Mouse (Mus musculus) spleen, postnatal 36 days (tissue): ENCODE results near the gene Glmp.
"Not testable (repeated sequence)": the region's sequence is repeated elsewhere in the genome, so short reads cannot be mapped to it uniquely, and the experiment has no call there.

Source experiments
- DNase-seq, 2 experiments: peaks; one replicate each; pipeline ENCODE4 v3.0.0; 2022; ENCODE audit warnings: low spot score in 2 of 2, mixed read lengths in 1 of 2

The Glmp gene

DNA sequence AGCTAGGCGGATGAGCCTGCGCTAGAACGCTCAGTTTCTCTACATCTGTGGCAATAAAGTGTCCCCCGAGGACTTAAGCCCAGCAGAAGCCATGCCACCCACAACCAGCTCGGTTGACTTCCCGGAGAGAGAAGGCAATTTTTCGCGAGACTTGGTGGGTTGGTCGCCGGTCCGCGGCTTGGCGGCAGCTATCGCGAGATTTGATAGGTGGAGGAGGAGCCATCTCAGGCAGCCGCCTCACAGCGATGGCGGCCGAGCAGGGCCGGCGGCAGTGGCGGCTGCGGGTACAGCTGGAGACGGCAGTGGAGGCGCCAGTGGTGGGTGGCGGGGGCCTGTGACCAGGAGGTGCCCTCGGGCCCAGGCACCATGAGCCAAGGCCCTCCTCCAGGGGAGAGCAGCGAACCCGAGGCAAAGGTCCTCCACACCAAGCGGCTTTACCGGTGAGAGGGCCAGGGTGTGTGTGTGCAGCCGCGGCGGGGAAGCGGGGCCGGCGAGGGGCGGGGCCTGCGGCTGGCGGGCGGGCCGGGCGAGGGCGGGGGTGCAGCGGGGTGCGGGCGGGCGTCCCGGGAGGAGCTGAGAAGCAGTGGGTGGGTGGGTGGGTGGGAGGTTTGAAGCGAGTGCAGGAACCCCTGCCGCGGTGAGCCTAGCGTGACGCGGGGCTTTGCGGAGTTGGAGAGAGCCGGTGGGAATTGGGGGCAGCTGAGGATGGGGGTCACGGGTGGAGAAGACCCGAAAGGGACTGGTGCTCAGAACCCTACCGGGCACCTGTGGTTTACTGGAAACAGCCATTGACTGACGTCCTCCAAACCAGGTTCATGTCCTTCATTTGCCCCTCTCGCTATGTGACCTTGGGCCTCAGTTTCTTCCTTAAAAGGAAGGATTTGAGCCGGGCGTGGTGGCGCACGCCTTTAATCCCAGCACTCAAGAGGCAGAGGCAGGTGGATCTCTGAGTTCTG lies 11.5 kb downstream of the Glmp start, which contains the start of the genes Tmem79 and Smg5:
Tmem79 (minus strand) TSS at position 91 of the 956 bp plus-strand sequence.
Smg5 (plus strand) TSS at position 203 of the 956 bp plus-strand sequence.
- peak; percentile 95 to 97 for DNase-seq

DNA sequence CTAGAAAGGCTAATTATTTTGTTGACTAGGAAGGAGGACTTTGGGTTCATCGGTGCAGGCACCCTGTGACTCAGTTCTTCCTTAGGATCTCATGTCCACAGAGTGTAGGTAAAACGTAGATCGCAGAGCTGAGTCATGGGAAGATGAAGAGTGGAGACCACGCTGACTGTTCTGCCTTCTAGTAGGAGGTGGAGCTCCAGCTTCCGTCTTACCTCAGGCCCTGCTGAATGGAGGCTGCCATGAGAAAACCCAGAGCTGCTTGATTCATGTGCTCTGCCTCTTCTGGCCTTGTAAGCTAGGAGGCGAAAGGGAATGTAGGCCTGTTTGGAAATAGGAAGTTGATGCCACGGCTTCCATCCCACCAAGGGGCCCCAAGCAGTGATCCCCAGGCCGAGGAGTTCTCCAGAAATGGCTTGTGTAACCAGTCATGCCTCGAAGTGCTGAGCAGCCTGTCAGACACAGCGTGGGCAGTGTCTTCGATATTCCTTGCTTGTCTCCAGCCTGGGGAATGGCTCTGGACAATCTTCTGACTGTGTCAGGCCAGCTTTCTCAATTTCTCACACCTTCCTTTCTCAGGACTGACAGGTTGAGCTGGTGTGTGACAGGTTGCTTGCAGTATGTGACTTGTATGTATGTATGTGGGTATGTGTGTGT lies 12.7 kb downstream of the Glmp start:
- no peak for DNase-seq

DNA sequence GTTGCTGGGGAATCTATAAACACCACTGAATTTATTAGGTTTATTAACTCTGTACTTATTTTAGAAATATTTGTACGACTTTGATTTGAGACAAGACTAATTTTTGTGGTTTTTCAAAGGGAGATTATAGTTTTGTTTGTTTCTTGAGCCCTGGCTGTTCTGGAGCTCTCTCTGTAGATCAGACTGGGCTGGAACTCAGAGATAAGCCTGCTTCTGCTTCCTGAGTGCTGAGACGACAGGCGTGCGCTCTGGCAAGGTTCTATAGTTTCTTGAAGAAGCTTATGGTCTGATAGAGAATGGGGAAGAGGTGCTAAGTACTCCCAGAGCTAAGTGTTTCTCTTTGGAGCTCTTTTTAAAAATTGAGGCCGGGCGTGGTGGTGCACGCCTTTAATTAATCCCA lies 13.5 kb downstream of the Glmp start:
- DNase-seq: no peak

DNA sequence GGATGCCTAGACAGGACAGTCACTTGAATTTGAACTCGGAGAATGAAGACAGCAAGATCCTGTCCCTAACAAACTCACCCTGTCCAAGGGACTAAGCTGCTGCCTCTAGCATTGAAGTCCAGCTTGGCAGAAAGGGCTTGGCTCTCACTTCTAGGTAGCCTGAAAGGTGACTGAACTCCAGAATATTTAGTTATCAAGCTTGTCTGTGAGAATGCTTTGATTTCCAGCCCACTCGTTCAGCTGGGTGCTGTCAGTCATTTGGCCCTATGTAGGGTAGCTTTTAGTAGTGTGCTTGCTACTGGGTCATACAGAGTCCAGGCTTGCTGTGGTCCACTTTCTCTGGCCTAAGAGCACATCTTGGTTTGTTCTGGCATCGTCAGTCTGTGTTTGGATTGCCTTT lies 14.2 kb downstream of the Glmp start:
- DNase-seq: no peak

DNA sequence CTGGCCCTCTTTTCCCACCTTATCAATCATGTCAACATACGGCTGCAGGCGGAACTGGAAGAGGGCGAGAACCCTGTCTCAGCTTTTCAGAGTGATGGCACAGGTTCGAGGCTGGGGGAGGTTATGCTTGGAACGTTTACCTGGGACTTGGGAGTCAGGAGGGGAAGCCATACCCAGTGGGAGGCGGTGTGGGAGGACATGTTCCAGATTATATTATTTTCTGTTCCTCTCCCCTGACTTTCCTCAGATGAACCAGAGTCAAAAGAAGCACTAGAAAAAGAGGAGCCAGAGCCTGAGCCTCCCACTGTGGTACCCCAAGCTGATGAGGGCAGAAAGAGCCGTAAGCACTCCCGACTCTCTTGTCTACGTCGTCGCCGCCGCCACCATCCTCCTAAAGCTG lies 25.9 kb downstream of the Glmp start:
- DNase-seq: no peak

DNA sequence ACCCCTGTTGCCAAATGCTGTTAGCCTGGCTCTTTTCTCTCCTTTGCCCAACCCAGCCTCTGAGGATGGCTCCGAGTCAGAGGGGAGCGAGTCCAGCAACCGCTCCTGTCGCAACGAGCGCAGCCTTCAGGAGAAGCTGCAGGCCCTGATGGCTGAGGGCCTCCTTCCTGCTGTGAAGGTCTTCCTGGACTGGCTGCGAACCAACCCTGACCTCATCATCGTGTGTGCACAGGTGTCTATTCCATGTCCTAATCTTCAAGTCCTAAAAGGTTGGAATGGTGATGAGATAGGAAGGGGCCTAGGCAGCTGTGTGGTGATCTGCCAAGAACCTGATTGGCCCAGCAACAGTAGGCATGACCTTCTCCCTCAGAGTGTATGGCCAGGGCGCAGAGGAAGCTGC lies 28.1 kb downstream of the Glmp start:
- no peak for DNase-seq

DNA sequence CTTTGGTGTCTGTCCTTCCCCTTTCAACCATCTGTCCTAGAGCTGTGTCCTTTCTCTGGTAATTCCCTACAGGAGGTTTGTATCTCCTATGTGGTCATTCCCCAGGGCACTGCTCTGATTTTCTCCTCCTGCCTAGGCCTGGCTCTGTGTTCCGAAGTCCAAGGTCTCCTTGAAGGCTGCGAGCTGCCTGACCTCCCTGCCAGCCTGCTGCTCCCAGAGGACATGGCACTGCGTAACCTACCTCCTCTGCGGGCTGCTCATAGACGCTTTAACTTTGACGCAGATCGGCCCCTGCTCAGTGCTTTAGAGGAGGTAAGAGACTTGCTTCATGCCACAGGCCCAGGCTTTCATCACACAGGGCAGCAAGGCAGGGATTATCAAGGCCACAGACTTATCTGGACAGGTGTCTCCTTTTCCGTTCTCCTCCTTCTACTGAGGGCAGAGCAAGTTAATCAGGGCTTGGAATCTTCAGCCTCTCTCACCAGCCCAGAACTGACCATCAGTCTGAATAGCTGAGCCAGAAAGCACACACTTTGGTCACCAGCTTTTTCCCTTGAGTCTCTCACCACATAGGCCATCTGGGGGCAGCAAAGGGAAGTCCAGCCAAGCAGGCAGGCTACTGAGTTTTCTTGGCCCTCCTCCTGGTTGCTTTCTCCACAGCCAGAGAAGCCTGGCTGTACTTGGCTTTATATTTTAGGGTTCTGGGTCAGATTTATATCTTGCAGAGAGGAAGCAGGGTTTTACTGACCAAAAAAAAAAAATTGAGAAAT lies 29.8 kb downstream of the Glmp start:
- no peak for DNase-seq

DNA sequence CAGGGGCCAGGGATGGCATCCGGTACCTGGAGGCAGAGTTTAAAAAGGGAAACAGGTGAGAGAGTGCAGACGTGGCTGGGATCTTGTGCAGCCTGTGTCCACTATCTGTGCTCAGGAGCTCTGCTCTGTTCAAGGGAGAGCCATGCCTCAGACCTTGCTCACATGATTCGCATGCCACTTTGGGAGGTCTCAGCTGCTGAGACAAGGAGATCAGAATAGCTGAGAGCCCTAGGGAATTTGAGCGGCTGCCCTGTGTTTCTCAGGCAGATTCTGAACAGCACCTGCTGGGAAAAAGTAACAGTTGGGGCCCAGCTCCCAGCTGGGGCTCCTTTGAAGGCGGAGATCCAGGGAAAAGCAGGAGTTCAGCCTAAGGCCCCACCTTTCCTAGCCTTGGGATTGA lies 34.8 kb downstream of the Glmp start:
- DNase-seq: no peak

DNA sequence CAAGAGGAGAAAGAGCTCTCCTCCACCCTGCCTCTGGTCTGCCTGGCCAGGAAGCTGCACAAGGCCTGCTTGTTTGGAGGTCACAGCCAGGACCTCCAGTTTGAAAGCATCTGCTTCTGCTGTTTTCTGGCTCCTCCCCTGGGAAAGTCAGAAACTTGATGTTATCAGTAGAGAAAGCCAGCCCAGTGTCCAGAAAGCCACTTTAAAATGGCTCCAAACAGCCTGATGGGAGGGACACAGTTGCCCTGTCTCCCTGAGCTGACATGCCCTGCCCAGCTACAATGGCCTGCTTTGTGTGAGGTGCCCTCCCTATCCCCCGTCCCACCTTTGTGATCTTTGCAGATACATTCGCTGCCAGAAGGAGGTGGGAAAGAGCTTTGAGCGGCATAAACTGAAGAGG lies 35.2 kb downstream of the Glmp start:
- no peak for DNase-seq

DNA sequence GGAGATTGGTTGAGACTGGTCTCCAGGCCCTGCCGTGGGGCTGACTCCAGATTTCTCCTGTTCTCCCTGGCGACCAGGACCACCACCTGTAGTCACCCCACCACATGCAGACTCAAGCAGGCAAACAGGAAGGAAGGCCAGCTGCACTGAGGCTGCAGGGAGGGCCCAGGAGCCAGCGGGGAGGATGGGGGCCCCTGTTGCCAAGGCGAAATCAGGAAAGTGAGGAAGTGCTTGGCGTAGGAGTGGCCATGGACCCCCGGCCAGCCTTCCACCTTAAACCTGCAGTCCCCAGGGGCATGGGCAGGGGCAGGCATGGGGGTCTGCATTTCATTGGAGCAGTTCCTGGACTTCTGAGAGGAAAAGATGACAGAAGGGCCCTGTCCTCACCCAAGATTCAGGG lies 36.3 kb downstream of the Glmp start:
- no peak for DNase-seq

DNA sequence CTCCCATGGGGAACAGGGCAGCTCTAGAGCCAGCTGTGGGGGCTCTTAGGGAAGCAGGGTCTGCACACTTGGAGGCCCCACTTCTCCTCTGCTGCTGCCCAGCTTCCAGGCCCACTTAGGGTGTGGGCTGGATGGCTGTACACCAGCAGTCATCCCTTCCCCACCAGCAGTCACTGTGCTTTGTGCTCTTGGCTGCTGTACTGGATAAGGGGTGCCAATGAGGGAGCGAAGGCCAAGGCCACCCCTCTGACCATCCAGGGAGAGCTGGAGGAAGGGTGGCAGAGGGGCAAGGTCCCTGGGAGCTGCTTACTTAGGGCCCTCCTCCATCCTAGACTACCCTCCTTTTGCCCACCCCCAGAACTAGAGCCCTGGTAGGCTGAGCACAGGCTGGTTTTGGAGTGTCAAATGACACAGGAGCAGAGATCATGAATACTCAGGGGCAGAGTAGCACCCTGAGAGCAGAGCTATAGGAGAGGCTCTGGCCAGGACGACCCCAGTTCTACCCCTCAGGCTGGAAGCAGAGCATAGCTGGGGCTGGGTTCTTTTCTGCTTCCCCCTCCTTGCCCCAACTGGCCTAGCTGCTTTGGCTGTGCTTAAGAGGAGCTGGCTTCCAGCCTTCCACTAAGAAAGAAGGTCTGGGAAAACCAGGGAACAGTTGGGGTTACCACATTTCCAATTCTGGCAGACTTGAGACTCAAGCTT lies 36.9 kb downstream of the Glmp start:
- no peak for DNase-seq

DNA sequence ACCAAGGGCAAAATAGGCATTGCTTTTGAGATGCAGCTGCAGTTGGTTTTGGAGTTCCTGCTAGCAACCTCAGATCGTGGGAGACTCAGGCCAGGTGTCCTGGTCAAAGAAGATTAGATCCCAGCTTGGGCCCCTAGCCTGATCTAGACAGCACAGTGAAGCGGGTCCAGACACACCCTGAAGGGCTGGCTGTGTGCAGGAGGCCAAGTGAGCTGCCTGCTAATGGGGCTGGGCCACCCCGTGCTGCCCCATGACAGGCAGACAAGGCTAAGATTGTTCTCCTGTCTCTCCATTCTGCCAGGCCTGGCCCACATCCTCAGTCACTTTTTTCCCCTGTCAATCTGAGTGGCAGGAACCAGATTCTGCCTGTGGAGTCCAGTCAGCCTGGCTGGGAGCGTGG lies 38.9 kb downstream of the Glmp start:
- peak; percentile 29 to 57 for DNase-seq

DNA sequence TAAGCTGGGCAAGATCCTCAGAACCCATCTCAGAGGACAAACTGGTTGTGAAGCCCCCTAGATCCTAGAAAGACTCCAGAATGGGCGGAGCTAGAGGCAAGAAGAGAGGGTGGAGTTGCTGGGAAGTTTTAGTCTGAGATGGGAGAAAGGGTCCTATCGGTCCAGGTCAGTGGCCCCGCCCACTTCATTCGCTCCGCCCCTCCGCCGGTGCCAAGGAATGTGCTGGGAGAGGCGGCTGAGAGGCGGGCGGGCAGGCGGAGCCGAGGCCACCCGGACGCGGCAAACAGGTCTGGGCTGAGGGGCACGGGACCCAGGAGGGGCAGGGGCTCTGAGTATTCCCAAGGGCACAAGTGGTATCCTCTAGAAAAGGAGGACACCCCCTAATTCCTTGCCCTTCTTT lies 39.5 kb downstream of the Glmp start, which contains the start of gene Paqr6:
Paqr6 (plus strand) TSS at position 248 of the 400 bp plus-strand sequence.
- peak; percentile 51 to 64 for DNase-seq

DNA sequence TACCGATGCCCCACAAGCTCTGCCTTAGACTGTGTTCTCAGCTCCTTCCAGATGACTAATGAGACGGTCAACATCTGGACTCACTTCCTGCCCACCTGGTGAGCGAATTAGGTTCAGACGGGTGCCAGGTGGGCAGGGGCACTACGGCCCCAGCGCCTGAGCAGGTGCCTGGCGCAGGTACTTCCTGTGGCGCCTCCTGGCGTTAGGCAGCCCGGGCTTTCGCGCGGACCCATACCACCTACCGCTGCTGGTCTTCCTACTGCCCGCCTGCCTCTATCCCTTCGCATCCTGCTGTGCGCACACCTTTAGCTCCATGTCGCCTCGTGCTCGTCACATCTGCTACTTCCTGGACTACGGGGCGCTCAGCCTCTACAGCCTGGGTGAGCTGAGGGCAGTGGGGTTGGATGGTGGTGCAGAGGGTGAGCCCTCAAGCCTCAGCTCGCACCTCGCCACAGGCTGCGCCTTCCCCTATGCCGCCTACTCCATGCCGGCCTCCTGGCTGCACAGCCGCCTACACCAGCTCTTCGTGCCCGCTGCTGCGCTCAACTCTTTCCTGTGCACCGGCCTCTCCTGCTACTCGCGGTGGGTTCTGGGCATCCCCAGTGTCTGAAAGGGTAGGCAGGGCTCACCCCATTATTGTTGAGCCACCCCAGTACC lies 41.0 kb downstream of the Glmp start:
- DNase-seq: no peak

DNA sequence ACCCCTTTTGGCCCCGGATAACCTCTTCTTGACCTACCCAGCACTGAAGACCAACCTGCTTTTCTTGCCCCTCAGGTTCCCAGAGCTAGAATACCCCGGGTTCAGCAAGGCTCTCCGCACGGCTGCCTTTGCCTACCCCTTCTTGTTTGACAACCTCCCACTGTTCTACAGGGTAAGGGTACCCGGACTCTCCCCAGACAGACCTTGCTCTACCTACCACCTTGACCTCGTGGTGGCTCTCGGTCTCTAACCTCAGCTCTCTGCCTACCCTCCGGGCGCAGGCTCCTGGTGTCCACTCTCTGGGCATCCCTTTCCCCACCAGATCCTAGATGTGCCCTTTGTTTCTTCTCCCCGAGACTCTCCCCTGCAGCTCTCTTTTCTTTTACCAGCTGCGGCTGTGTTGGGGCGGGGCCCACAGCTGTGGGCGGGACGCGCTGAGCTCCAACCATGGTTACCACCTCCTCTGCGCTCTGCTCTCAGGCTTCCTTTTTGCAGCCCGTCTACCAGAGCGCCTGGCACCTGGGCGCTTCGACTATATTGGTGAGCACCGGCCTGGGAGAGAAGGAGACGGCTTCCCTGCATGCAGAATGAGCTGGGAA lies 42.1 kb downstream of the Glmp start:
- peak; percentile 63 to 72 for DNase-seq

DNA sequence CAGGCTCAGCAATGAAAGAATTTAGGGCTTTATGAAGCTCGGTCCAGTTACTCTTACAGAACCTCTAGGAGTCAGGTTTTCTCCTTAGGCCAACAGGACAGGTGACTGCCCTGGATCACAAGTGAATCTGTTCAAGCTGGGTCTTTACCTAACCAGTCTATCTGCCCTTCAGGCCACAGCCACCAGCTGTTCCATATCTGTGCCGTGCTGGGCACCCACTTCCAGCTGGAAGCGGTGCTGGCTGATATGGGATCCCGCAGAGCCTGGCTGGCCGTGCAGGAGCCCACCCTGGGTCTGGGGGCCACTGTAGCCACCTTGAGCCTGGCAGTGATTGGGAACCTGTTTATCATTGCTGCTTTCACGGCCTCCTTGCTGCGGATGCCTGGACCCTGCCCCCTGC lies 42.7 kb downstream of the Glmp start:
- not testable (repeated sequence) for DNase-seq

DNA sequence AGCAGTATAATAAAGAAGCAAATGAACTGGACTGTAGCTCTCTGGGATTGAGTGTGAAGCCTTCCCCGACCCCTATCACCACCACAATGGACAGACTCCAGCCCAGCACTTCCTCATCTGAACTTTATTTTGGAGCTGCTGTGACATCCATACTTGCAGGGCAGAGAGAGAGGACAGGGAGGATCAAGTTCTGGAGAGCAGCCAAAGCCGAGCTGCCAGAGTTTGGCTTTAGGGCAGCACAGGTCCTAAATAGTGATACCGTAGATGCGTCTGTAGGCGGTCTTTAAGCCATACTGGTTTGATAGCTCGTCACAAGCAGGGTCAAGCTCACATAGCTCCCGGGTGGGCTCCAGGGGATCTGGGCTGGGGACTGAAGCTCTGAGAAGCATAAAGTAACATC lies 43.7 kb downstream of the Glmp start:
- DNase-seq: not testable (repeated sequence)

DNA sequence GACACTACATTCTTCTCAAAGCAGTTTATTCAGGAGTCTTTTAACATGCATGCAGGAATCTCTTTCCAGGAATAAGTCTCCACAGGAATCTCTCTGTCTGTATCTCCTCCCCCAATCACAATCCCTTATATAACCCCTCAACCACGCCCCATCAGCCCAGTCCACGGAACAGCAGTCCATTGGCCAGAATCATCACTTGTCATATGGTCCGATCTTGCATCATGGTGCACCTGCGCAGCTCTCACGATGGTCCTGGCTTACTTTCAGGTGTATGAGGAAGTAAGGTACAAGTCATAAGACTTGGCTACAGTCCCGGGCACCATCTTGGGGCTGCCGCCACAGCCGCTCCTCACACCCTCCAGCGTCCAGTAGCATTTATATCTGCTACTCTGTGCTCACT lies 47.8 kb downstream of the Glmp start, which contains the start of gene Bglap3:
Bglap3 (minus strand) TSS at position 101 of the 400 bp plus-strand sequence.
- DNase-seq: not testable (repeated sequence)

DNA sequence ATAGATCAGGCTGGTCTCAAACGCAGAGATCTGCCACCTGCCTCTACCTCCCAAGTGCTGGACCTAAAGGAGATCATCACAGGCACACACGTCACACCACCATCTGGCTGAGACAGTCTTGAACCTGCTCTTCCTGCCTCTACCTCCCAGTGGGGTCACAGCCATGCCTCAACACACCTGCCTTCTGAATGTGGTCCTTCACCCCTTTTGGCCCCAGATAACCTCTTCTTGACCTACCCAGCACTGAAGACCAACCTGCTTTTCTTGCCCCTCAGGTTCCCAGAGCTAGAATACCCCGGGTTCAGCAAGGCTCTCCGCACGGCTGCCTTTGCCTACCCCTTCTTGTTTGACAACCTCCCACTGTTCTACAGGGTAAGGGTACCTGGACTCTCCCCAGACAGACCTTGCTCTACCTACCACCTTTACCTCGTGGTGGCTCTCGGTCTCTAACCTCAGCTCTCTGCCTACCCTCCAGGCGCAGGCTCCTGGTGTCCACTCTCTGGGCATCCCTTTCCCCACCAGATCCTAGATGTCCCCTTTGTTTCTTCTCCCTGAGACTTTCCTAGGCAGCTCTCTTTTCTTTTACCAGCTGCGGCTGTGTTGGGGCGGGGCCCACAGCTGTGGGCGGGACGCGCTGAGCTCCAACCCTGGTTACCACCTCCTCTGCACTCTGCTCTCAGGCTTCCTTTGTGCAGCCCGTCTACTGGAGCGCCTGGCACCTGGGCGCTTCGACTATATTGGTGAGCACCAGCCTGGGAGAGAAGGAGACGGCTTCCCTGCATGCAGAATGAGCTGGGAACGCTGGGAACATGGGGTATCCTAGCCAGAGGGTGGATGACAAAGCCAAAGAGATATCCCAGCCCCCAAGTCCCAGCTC lies 51.2 kb downstream of the Glmp start:
- not testable (repeated sequence) for DNase-seq
